Mouse (Mus musculus): ENCODE results near the gene Slc35f4.

- no peak for TF ChIP-seq TAL1 (IDR thresholded peaks at IDR 0.05; ENCODE audit: low read length)
- no peak for TF ChIP-seq GATA1 (IDR thresholded peaks at IDR 0.05; ENCODE audit: low read length)
Observed at GRCm38 (mm10) chr14:49560706-49561105, 34.9 kb upstream of the Slc35f4 start.
